Mouse (Mus musculus) limb, embryonic 10.5 days (tissue): ENCODE results near the gene Bad. TPM values are rescaled to one million over a fixed set of nuclear protein-coding genes. Genes with fewer than 3 reads are reported as not detected.

Experiments used
- DNase-seq: peaks from one replicate; pipeline ENCODE4 v3.0.0-alpha.2; 2017; ENCODE audit warnings: low spot score
- H3K27ac ChIP-seq: fragments of 300-500 bp; sonication (generic); 2 replicates; pipeline ENCODE4 v1.5.1; 2016; ENCODE audit warnings: mild to moderate bottlenecking
- H3K27me3 ChIP-seq: fragments of 300-500 bp; sonication (generic); 2 replicates; pipeline ENCODE4 v1.6.1; 2016; ENCODE audit warnings: low read depth, mild to moderate bottlenecking; ENCODE audit not compliant: poor library complexity, severe bottlenecking
- H3K36me3 ChIP-seq: fragments of 300-500 bp; sonication (generic); 2 replicates; pipeline ENCODE4 v1.6.1; 2016; ENCODE audit warnings: mild to moderate bottlenecking, moderate library complexity
- H3K4me1 ChIP-seq: fragments of 300-500 bp; sonication (generic); 2 replicates; pipeline ENCODE4 v1.6.1; 2016
- H3K4me3 ChIP-seq: fragments of 300-500 bp; sonication (generic); 2 replicates; pipeline ENCODE4 v1.5.1; 2016; ENCODE audit warnings: mild to moderate bottlenecking, moderate library complexity
- H3K9me3 ChIP-seq: fragments of 300-500 bp; sonication (generic); replicated peaks from 2 replicates; pipeline ENCODE4 v1.6.1; 2016; ENCODE audit warnings: mild to moderate bottlenecking
- WGBS: fragments of 180-500 bp; shearing (Covaris S2); methylation state at CpG from one replicate; pipeline ENCODE4 v1.1.7; 2016; 5-methylcytosine and 5-hydroxymethylcytosine counted together
- polyA plus RNA-seq: library from polyadenylated mRNA; unstranded; fragments of >200 nt; fragmentation: Nextera tagmentation; extraction: Ambion mirVana; gene quantifications from 2 replicates; pipeline ENCODE4 v1.2.1, GENCODE M21; 2016

Gene Bad
- polyA plus RNA-seq, 1 experiment from 2014 or later: 55.3 TPM

- no peak for DNase-seq
- 0 out of 2 replicates have a peak overlapping the region, but pooled peaks have one; percentile 39 for H3K4me3 ChIP-seq
- peaks cover 92% of the 10 kb centered on the region for H3K27me3 ChIP-seq
- H3K9me3 ChIP-seq: no peaks in the 10 kb centered on the region
- H3K36me3 ChIP-seq: no peaks in the 10 kb centered on the region
- H3K27ac ChIP-seq: no peak overlapping the region
- 16% methylated on average over 4 of the region's 4 CpGs for WGBS
- peaks cover 8% of the 10 kb centered on the region for H3K4me1 ChIP-seq
These were observed 8.6 kb upstream of the Bad start for GRCm38 (mm10) chr19:6933102-6933435.

- Histone ChIP-seq H3K4me1 (peaks cover 8% of the 10 kb centered on the region), H3K9me3 (no peaks in the 10 kb centered on the region), H3K4me3 (peak overlapping the region; percentile 39), H3K27ac (no peak overlapping the region), H3K36me3 (no peaks in the 10 kb centered on the region), H3K27me3 (peaks cover 92% of the 10 kb centered on the region)
- WGBS: 5% methylated on average over 58 of the region's 58 CpGs
- no peak for DNase-seq
These were observed 8.0 kb upstream of the Bad start for GRCm38 (mm10) chr19:6933436-6934194.

DNA sequence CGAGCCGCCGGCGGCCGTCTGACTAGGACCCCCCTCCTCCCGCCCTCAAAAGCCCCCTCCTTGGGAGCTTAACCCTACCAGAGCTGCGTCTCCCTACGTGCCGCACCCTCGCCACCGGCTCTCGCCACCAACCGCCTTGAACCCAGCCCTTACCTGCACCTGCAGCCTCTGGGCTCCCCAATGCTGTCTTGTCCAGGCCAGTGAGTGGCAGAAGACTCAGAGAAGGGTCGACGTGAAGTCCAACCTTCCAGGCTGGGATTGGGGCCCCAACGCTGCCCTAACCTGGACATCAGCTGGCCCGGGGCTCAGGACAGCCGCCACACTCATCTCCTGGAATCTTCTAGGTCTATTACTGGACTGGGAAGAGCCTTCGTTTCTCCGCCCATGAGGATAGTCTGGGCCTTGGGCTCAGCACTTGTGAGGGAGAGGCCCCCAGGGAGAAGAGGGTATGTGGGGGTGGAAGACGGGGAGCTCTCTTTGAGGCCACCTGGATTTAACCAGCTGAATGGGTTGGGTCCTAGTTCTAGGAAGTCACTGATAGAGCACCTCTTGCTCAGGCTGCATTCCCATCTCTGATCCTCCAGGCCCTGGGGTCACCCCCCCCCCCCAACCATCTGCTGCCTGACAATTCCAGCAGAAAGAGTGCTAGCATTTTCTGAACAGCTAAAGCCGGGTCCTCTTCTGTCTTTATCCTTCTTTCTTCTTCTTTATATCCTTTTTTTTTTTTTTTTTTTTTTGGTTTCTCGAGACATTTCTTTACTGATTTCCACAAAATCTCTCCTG, 7.3 kb upstream of the Bad start, which contains the start of gene Kcnk4:
Gene Kcnk4, minus strand, starts transcription at position 321 of the 783 bp plus-strand sequence.
- H3K27me3 ChIP-seq: peaks cover 91% of the 10 kb centered on the region
- DNase-seq: no peak
- H3K27ac ChIP-seq: no peak within 1 kb of the TSS
- peaks cover 8% of the 10 kb centered on the region for H3K4me1 ChIP-seq
- peak within 1 kb of the TSS; percentile 39 for H3K4me3 ChIP-seq
- WGBS: 9% methylated on average over 23 of the region's 23 CpGs
- no peaks in the 10 kb centered on the region for H3K36me3 ChIP-seq
- H3K9me3 ChIP-seq: no peaks in the 10 kb centered on the region

DNA sequence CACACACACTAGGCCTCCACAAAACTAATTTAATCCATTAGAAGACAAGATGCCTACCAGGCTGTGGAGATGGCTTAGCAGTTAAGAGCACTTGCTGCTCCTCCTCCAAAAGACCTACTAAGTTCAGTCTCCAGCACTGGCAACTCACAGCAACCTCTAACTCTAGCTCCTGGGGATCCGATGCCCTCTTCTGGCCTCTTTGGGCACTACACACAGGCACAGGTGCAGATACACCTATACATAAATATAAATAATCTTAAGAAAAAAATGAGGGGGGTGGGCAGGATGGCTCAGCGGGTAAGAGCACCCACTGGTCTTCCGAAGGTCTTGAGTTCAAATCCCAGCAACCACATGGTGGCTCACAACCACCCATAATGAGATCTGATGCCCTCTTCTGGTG, 5.4 kb upstream of the Bad start:
- H3K27me3 ChIP-seq: peaks cover 84% of the 10 kb centered on the region

GRCm38 (mm10) chr19:6937541-6938465, 3.9 kb upstream of the Bad start:
- Histone ChIP-seq H3K4me3 (no peak overlapping the region), H3K36me3 (no peaks in the 10 kb centered on the region), H3K27me3 (peaks cover 69% of the 10 kb centered on the region), H3K9me3 (no peaks in the 10 kb centered on the region), H3K27ac (no peak overlapping the region), H3K4me1 (peaks cover 30% of the 10 kb centered on the region)
- no peak for DNase-seq
- 82% methylated on average over 16 of the region's 16 CpGs for WGBS

More for the DNA sequence above, 5.4 kb upstream of the Bad start:
- WGBS: 21% methylated on average over 3 of the region's 3 CpGs
- Histone ChIP-seq H3K4me3 (no peak overlapping the region), H3K9me3 (no peaks in the 10 kb centered on the region), H3K36me3 (no peaks in the 10 kb centered on the region), H3K4me1 (peaks cover 25% of the 10 kb centered on the region), H3K27ac (no peak overlapping the region)
- DNase-seq: no peak

DNA sequence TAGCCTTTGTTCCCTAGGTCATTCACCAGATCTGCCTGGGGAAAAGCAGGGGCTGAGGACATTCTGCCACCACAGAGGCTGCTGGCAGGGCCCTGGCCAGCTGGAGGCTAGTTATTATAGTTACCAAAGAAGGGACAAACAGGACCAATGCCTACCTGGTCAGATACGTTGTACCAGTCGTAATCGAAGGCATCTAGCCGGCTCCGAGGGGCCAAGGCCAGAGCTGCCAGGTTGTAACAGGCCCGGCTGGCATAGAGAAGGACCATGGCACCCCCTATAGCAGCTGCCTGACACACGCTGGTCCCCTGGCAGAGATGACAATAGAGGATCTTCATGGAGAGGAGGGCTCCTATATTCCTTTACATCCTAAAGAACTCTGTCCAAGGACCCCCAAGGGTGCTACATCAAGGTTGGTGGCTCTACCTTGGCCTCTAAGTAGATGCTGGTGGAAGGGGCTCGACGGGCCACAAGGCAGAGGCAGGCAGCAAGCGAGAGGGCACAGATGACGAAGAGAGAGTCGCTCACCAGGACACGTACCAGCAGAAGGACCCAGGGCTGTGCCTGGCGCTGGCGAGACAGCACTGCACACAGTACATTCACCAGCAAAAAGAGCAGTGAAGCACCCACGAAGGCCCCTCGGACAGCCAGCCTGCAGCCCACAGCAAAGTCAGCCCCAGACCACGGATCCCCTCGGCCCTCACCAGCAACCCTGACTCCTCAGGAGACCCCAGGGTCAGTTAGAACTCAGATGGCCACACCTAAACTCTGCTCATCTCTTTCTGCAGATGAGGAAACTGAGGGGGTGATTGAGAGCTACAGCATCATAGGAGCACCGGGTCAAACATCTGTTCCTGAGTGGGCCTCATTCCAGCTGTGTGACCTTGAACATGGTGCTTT, 2.3 kb upstream of the Bad start:
- Histone ChIP-seq H3K4me3 (0 out of 2 replicates have a peak overlapping the region, but pooled peaks have one; percentile 11), H3K36me3 (no peaks in the 10 kb centered on the region), H3K9me3 (no peaks in the 10 kb centered on the region), H3K27ac (no peak overlapping the region), H3K4me1 (peaks cover 25% of the 10 kb centered on the region), H3K27me3 (peaks cover 53% of the 10 kb centered on the region)
- WGBS: 90% methylated on average over 20 of the region's 20 CpGs
- DNase-seq: no peak

GRCm38 (mm10) chr19:6940396-6941351, 987 bp upstream of the Bad start:
- peaks cover 40% of the 10 kb centered on the region for H3K27me3 ChIP-seq
- WGBS: 22% methylated on average over 29 of the region's 29 CpGs
- peaks cover 3% of the 10 kb centered on the region for H3K36me3 ChIP-seq
- peaks cover 25% of the 10 kb centered on the region for H3K4me1 ChIP-seq
- DNase-seq: no peak
- peak overlapping the region; percentile 92 for H3K27ac ChIP-seq
- no peaks in the 10 kb centered on the region for H3K9me3 ChIP-seq
- H3K4me3 ChIP-seq: peak overlapping the region; percentile 86

DNA sequence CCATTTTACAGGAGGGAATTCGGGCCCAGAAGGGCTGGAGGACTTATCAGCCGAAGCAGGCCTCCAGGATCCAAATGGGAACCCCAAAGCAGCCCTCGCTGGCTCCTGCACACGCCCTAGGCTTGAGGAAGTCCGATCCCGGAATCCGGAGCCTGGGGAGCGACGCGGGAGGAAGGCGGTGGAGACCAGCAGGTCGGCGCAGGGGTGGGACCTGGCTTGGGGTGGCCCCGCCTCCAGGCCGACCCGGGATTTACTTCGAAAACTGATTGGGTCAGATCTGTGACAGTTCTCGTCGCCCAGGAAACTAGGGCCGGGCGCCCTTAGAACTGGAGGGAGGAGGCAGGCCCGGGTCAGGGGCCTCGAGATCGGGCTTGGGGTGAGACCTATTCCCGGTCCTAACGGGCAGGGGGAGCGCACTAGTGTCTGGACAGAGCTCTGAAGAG, 609 bp downstream of the Bad start, which contains the start of gene Gpr137:
Gene Gpr137, minus strand, starts transcription at position 232 of the 443 bp plus-strand sequence.
- Histone ChIP-seq H3K4me1 (peaks cover 25% of the 10 kb centered on the region), H3K4me3 (peak within 1 kb of the TSS; percentile 86), H3K27me3 (peaks cover 28% of the 10 kb centered on the region), H3K36me3 (peaks cover 3% of the 10 kb centered on the region), H3K9me3 (no peaks in the 10 kb centered on the region), H3K27ac (peak within 1 kb of the TSS; percentile 92)
- DNase-seq: peak; percentile 89
- 0% methylated on average over 27 of the region's 27 CpGs for WGBS

DNA sequence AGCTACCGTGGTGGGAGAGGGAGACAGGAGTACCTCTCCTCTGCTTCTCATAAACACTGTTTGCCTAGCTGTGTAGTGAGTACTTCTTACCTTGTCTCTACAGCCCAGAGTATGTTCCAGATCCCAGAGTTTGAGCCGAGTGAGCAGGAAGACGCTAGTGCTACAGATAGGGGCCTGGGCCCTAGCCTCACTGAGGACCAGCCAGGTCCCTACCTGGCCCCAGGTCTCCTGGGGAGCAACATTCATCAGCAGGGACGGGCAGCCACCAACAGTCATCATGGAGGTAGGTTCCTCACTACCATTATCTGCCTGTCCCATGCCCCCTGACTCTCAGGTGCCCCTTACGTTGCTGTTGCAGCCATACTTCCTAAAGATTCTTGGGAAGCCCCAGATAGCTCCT, 1.1 kb downstream of the Bad start:
- peaks cover 25% of the 10 kb centered on the region for H3K4me1 ChIP-seq
- no peak for DNase-seq
- peak overlapping the region; percentile 92 for H3K27ac ChIP-seq
- peak overlapping the region; percentile 86 for H3K4me3 ChIP-seq
- H3K9me3 ChIP-seq: no peaks in the 10 kb centered on the region
- WGBS: 27% methylated on average over 5 of the region's 5 CpGs
- H3K36me3 ChIP-seq: peaks cover 3% of the 10 kb centered on the region
- H3K27me3 ChIP-seq: peaks cover 27% of the 10 kb centered on the region

DNA sequence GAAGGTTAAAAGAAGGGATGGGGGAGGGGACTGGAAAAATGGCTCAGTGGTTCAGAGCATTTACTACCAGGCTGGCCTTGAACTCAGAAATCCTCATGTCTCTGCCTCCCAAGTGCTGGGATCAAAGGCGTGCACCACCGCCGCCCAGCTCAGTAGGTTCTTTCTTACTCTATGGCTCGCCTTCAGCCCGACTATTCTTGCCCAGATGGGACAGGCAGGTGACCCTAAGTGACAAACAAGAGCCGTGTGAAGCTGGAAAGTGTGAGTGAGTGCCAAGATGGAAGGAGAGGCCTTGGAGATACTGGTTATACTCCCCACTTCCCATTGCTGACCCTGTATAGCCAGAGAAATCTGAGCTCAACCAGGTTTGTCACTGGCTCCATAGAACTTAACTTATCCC, 2.0 kb downstream of the Bad start:
- no peak overlapping the region for H3K4me3 ChIP-seq
- H3K4me1 ChIP-seq: peaks cover 25% of the 10 kb centered on the region
- H3K27ac ChIP-seq: no peak overlapping the region
- H3K36me3 ChIP-seq: peaks cover 3% of the 10 kb centered on the region
- peaks cover 18% of the 10 kb centered on the region; the same call in 1 of the 2 replicates for H3K27me3 ChIP-seq
- WGBS: 91% methylated on average over 6 of the region's 6 CpGs
- no peak for DNase-seq
- no peaks in the 10 kb centered on the region for H3K9me3 ChIP-seq

DNA sequence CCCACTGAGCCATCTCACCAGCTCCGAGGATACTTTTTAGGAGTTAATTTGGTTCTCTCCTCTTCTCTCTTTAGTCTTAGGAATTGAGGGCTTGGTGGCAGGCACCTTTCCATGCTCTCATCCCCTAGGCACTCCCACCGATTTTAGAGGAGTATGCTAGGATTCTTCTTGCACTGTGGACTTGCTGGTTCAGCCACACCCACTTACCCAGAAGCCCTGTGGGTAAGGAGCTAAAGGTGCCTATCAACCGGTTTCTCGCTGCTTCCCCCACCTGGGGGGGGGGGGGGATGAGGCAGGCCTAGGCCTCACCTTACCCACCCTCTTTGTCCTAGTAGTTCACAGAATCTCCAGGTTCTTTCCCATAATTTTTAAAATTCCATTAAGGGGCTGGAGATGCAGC, 6.1 kb downstream of the Bad start:
- Histone ChIP-seq H3K27me3 (no peaks in the 10 kb centered on the region), H3K36me3 (peaks cover 3% of the 10 kb centered on the region), H3K9me3 (no peaks in the 10 kb centered on the region), H3K27ac (no peak overlapping the region), H3K4me3 (no peak overlapping the region), H3K4me1 (peaks cover 27% of the 10 kb centered on the region)
- WGBS: 63% methylated on average over 4 of the region's 4 CpGs
- no peak for DNase-seq
